Mouse (Mus musculus) gastrocnemius, postnatal 4 days (tissue): ENCODE results near the gene Cc2d1b. TPM values are rescaled to one million over a fixed set of nuclear protein-coding genes. Genes with fewer than 3 reads are reported as not detected.

Experiments used
- DNase-seq, 2 experiments: peaks; one replicate each; pipeline ENCODE4 v3.0.0; 2021 to 2022; ENCODE audit warnings: low spot score in 2 of 2, mixed read lengths in 2 of 2
- long read RNA-seq, 2 experiments: library from polyadenylated mRNA; stranded (forward); transcript quantifications; one replicate each; pipeline ENCODE4 v2.0.0; 2021
- total RNA-seq, 2 experiments: library from RNA; stranded (reverse); gene quantifications; 2 replicates each; pipeline ENCODE4 v1.2.3; 2021

The Cc2d1b gene
- 10 to 100 TPM; 30.0 to 33.1 TPM for total RNA-seq
- long read RNA-seq, experiment 1, transcript Cc2d1b-201 (25 exons, 3,303 nt): major isoform, 26 of 35 reads
- long read RNA-seq, experiment 1, partial matches to known transcripts: 4 of 35 reads
- long read RNA-seq, experiment 1, other reads (novel, unspliced or antisense): 5 of 35 reads
- long read RNA-seq, experiment 2, transcript Cc2d1b-201 (25 exons, 3,303 nt): major isoform, 29 of 44 reads
- long read RNA-seq, experiment 2, partial matches to known transcripts: 6 of 44 reads
- long read RNA-seq, experiment 2, other reads (novel, unspliced or antisense): 9 of 44 reads

GRCm38 (mm10) chr4:108619587-108620341 lies at the start of gene Cc2d1b:
Cc2d1b (plus strand) TSS chr4:108619940.
- DNase-seq: peak; percentile 81 to 88

DNA sequence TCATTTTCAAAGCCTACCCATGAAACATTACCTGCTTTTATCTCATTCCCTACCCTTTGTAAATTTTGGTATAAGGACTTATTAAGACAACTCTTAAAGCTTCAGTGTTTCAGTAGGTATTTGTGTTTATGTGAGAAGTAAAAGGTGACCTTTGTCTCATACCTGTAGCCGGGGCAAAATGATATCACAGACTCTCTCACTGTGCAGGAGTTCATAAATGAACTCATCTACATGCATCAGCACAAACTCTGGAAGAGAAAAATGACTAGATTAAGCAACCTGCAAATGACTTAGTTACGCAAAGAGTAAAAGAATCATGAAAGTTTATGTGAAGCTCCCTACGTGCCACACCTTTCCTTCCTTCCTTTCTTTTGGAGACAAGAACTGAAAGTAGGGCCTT lies 47.1 kb upstream of the Cc2d1b start:
- DNase-seq: no peak

- DNase-seq: peak; percentile 92 to 97
Measured at GRCm38 (mm10) chr4:108578840-108579742, 40.6 kb upstream of the Cc2d1b start, which contains the start of the genes Prpf38a and Orc1. Prpf38a (minus strand) TSS chr4:108579336. Orc1 (plus strand) TSS chr4:108579423.

GRCm38 (mm10) chr4:108579743-108580411 lies 39.9 kb upstream of the Cc2d1b start:
- DNase-seq: no peak

- no peak for DNase-seq
Measured at GRCm38 (mm10) chr4:108593376-108593775, 26.4 kb upstream of the Cc2d1b start.

DNA sequence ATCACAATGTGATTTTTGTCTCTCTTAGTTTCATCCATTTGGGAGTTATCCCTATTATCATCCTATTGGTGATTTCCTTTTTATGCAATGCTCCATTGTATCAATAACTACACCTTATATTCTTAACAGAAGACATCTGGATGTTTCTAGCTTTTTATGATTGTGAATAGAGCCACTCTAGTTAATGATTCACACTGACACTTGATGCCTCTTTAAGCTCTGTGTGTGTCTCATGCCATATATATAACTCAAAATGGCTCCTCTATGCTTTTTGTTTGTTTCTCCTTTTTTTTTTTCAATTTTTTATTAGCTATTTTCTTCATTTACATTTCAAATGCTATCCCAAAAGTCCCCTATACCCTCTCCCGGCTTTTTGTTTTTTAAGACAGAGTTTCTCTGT lies 24.0 kb upstream of the Cc2d1b start:
- DNase-seq: no peak

GRCm38 (mm10) chr4:108598306-108598705 lies 21.4 kb upstream of the Cc2d1b start:
- DNase-seq: no peak

GRCm38 (mm10) chr4:108601870-108602269 lies 17.9 kb upstream of the Cc2d1b start:
- no peak for DNase-seq

GRCm38 (mm10) chr4:108608651-108609050 lies 11.1 kb upstream of the Cc2d1b start:
- DNase-seq: no peak

GRCm38 (mm10) chr4:108610935-108611334 lies 8.8 kb upstream of the Cc2d1b start:
- DNase-seq: no peak

DNA sequence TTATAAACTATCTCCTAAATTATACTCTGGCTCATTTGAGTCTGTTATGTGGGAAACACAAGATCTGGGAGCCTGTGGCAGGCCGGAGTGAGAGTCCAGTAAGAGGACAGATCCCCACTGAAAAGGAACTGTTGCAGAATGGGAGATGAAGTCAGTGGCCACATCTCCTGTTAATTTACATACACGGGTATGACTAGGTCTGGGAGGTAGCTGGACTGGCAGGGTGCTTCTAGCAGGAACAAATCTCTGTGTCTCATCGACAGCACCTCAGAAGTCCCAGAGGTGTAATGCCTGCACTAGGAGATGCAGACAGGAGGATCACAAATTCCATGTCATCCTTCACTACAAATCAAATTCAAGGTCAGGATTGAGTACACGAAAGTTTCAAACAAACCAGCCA lies 1.2 kb upstream of the Cc2d1b start:
- no peak for DNase-seq

DNA sequence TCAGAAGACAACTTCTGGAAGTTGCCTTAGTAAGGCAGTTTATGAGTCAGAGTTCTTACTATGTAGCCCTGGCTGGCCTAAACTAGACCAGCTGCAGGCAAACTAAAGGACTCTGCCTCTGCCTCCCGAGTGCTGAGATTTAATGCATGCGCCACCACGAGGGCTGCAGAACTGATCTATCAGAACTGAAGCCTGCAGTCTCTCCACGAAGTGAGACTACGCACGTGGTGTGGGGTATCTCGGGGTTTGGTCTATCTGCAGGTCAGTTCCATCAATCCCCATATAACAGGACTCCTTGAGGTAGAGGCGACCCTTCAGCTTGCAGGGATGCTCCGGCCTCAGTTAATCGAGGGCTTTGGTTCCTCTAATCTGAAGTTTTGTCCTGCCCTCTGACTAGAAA lies 575 bp upstream of the Cc2d1b start:
- DNase-seq: peak in 1 of 2 experiments; percentile 20

DNA sequence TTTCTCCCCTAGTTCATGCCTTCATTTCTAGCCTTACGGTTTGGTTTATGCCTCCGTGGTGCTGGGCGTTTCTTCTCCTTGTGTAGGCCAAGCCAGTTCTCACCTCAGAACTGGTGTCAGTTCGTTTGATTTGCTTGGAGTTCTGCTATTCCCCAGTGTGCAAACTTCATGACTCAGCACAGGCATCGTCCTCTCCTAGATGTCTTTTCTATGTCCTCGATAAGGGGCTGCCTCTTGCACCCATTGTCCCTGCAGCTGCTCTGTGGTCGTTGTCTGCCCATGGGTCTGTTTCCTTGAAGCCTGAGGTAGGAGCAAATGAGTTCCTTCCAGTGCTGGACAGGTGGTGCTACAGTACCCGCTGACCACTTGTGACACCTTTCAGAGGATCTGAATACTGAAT lies 796 bp downstream of the Cc2d1b start:
- DNase-seq: no peak

DNA sequence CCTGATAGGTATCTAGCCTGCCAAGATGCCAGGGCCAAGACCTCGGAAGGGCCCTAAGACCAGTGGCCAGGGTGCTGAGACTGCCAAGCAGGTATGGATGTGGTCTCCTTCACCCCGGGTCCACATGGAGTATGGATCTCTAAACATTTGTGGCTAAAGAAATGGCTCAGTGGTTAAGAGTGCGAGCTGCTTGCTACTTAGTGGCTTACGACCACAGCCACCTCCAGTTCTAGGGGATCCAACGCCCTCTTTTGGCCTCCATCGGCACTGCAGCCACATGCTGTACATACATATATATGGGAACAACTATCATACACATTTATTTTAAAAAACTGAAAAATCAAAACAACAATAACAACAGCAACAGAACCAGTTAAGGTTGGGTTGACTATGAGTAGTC lies 1.8 kb downstream of the Cc2d1b start:
- DNase-seq: no peak

GRCm38 (mm10) chr4:108627066-108627465 lies 7.3 kb downstream of the Cc2d1b start:
- DNase-seq: no peak

DNA sequence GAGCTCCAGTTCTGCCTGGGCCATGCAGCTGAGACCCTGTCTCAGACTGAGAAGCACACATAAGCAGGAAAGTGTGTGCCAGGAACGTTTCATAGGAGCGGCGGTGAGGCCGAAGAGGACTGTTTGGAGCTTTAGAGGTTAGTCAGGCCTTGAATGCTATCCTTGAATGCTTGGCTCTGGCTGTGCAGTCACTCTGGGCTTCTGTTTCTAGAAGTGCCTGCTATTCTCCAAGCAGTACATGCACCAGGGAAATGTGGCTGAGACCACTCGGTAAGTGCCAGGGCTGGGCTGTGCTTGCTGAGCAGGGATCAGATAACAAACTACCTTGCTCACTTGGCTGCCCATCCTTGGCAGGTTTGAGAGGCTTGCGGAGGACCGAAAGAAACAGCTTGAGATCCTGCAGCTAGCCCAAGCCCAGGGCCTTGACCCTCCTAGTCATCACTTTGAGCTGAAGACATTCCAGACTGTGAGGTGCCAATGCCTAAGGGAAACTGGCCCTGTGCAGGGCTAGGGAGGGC lies 9.7 kb downstream of the Cc2d1b start:
- no peak for DNase-seq

DNA sequence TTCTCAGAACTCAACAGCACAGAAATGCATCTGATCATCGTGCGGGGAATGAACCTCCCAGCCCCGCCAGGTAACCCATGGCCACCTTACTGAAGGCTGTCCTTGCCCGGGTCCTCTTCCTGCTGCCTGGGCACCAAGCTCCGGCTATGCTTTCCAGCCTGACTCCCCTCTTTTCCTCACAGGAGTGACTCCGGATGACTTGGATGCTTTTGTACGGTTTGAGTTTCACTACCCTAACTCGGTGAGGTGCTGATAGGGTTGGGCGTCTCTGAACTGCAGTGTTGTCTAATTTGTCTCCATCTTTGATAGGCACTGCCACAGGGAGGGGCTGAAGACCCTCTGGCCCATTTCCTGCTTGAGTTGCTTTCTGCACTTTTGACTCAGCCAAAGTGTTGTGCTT lies 10.4 kb downstream of the Cc2d1b start:
- DNase-seq: no peak

DNA sequence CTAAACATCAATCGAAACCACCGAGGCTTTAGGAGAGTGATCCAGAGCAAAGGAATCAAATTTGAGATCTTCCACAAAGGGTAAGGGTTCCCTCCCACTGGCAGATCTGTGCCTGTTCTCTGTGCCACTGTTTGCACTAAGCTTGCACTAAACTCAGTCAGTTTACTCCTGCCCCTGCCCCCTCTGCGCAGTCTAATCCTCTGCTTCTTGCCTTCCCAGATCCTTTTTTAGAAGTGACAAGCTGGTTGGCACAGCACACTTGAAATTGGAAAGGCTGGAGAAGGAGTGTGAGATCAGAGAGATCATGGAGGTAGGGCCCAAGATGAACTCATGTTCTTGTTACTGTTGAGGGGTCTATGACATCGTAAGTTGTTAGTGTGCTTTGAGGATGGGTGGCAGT lies 11.9 kb downstream of the Cc2d1b start:
- no peak for DNase-seq

GRCm38 (mm10) chr4:108633703-108634102 lies 14.0 kb downstream of the Cc2d1b start:
- DNase-seq: no peak

DNA sequence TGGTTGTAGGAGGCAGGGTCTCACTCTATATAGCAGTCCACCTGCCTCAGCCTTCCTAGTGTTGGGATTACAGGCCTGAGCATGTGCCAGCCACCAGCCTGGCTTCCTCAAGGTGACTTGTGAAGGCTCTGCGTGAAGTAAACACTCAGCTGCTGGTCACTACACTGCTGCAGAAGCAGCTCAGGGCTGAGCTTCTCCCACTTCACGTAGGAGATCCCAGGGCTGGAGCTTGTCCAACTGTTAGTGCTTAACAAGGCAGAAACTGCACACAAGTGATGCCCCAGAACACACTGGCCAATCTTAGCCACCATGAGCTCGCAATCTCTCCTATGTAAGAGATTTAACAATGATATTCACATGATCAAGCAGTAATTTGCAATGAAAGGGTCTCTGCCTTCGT lies 15.0 kb downstream of the Cc2d1b start:
- DNase-seq: no peak

- no peak for DNase-seq
Measured at GRCm38 (mm10) chr4:108635101-108635500, 15.4 kb downstream of the Cc2d1b start.
